Mouse (Mus musculus): ENCODE measurements at regions not wholly inside any gene's neighbourhood (a gene's known extent, or its start where the extent isn't known, plus 50 kb on each side); places are given as distances from the start of the nearest gene placed in this dataset.
A peak's percentile ranks its signal among the peaks of the same experiment; 100 is the strongest.

DNA sequence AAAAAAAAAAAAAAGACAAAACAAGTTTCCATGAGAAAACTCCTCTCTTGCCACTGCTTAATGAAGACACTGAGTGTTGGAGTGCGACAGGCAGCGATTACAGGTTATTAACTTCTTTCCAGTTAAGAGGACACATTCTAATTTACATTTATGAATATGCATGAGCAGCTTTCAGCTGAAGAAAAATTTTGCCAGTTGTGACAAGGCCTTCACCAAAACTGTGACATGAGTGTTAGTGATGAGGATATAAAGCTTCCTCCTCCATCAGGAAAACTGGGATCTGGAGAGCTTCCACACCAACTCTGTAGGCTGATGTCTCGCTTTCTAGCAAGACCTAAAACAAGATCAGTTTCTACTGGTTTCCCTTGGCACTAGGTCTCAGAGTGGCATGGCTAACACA, 464.2 kb upstream of the Gm21961 start:
- no peak for DNase-seq
- 83% methylated on average over 3 of the region's 3 CpGs for WGBS

DNA sequence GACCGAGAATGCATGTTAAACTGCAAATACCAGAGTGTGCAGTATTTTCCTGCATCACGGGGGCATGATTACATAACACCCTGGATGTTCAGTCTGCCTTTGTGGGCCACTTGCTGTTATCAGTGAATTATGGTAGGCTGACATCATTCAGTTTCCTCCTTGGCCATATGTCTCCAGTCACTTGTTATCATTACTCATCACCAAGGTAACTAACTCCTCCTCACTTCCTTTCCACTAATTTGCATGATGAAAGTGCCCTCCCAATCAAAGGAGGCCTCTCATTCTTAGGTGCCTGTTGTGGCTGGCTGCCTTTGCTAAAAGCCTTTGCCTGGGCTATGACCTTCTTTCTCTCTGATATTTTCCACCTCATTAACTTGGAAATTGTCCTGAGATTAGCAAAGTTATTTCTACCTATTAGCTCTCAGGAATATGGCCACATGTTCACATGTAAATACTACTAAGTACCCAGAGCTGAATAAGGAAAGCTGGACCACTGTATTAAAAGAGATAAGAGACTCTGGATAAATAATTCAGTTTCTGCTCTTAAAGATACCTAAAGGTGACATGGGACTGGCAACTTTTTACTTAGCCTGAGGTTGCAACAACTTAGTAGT, 440.6 kb upstream of the Gm21961 start:
- WGBS = 25% methylated on average over 2 of the region's 2 CpGs
- Histone ChIP-seq H3K27me3 (ENCODE audit: insufficient read depth, low read length) (no peaks in the 10 kb centered on the region), H3K9me3 (ENCODE audit: low read depth, low read length) (no peaks in the 10 kb centered on the region), H3K4me1 (ENCODE audit: insufficient read depth) (no peaks in the 10 kb centered on the region), H3K4me3 (ENCODE audit: low read depth, low read length) (no peak overlapping the region), H3K9ac (no peak overlapping the region), H3K4me2 (no peak overlapping the region), H3K27ac (ENCODE audit: low read depth) (no peak overlapping the region), H3K36me3 (ENCODE audit: insufficient read depth) (no peaks in the 10 kb centered on the region)
- DNase-seq (peak; percentile 1), ATAC-seq (ENCODE audit: insufficient read depth) (no peak)
- TF ChIP-seq CTCF (IDR thresholded peaks at IDR 0.05; ENCODE audit: low read depth) = no peak

More for the DNA sequence above, 464.2 kb upstream of the Gm21961 start:
- no peak for TF ChIP-seq CTCF (IDR thresholded peaks at IDR 0.05; ENCODE audit: low read depth)
- no peaks in the 10 kb centered on the region for H3K4me1 ChIP-seq (ENCODE audit: insufficient read depth)
- no peak overlapping the region for H3K4me2 ChIP-seq
- no peak overlapping the region for H3K4me3 ChIP-seq (ENCODE audit: low read depth, low read length)
- no peaks in the 10 kb centered on the region for H3K9me3 ChIP-seq (ENCODE audit: low read depth, low read length)
- no peak overlapping the region for H3K9ac ChIP-seq
- no peaks in the 10 kb centered on the region for H3K36me3 ChIP-seq (ENCODE audit: insufficient read depth)
- H3K27me3 ChIP-seq (ENCODE audit: insufficient read depth, low read length) = no peaks in the 10 kb centered on the region
- H3K27ac ChIP-seq (ENCODE audit: low read depth) = no peak overlapping the region
- ATAC-seq (ENCODE audit: insufficient read depth) = no peak

GRCm38 (mm10) chr15:65452258-65453028, 437.7 kb upstream of the Gm21961 start:
- DNase-seq = peak; percentile 50
- TF ChIP-seq CTCF (IDR thresholded peaks at IDR 0.05; ENCODE audit: low read depth) = no peak
- no peak for ATAC-seq (ENCODE audit: insufficient read depth)
- H3K4me3 ChIP-seq (ENCODE audit: low read depth, low read length) = no peak overlapping the region
- H3K27me3 ChIP-seq (ENCODE audit: insufficient read depth, low read length) = no peaks in the 10 kb centered on the region
- H3K9ac ChIP-seq = no peak overlapping the region
- H3K9me3 ChIP-seq (ENCODE audit: low read depth, low read length) = no peaks in the 10 kb centered on the region
- no peaks in the 10 kb centered on the region for H3K4me1 ChIP-seq (ENCODE audit: insufficient read depth)
- H3K36me3 ChIP-seq (ENCODE audit: insufficient read depth) = no peaks in the 10 kb centered on the region
- 65% methylated on average over 4 of the region's 4 CpGs for WGBS
- no peak overlapping the region for H3K27ac ChIP-seq (ENCODE audit: low read depth)
- H3K4me2 ChIP-seq = no peak overlapping the region

GRCm38 (mm10) chr15:65419736-65420135, 405.0 kb upstream of the Gm21961 start:
- Histone ChIP-seq H3K27me3 (ENCODE audit: insufficient read depth, low read length) (no peaks in the 10 kb centered on the region), H3K9ac (no peak overlapping the region), H3K4me3 (ENCODE audit: low read depth, low read length) (no peak overlapping the region), H3K4me2 (no peak overlapping the region), H3K27ac (ENCODE audit: low read depth) (no peak overlapping the region), H3K4me1 (ENCODE audit: insufficient read depth) (no peaks in the 10 kb centered on the region), H3K9me3 (ENCODE audit: low read depth, low read length) (no peaks in the 10 kb centered on the region), H3K36me3 (ENCODE audit: insufficient read depth) (no peaks in the 10 kb centered on the region)
- TF ChIP-seq CTCF (IDR thresholded peaks at IDR 0.05; ENCODE audit: low read depth) = no peak
- 75% methylated on average over 3 of the region's 3 CpGs for WGBS
- DNase-seq = no peak
- no peak for ATAC-seq (ENCODE audit: insufficient read depth)
